Mouse (Mus musculus) small intestine, adult 2 months (tissue): Measurements from ENCODE around the gene Creb5.

ENCODE experiments used
- CTCF ChIP-seq: fragments of 200-500 bp; IDR thresholded peaks from 2 replicates; pipeline ENCODE4 v1.5.1; 2012; ENCODE audit warnings: low read depth, mild to moderate bottlenecking, control low read depth, inconsistent platforms, low read length, moderate library complexity, mixed read lengths; ENCODE audit not compliant: insufficient replicate concordance, insufficient read length; ENCODE audit errors: extremely low read depth
- POLR2A ChIP-seq: fragments of 200-500 bp; IDR thresholded peaks from 2 replicates; pipeline ENCODE4 v1.6.1; 2012; ENCODE audit warnings: low read depth, mild to moderate bottlenecking, control low read depth, inconsistent platforms, low read length, moderate library complexity

GRCm38 (mm10) chr6:53678307-53678706, 391.2 kb downstream of the Creb5 start:
- TF ChIP-seq POLR2A = no peak
- TF ChIP-seq CTCF = no peak
